Mouse (Mus musculus) heart, postnatal 10 days (tissue): ENCODE data around the gene Cd59a. TPM values are rescaled to one million over a fixed set of nuclear protein-coding genes. Genes with fewer than 3 reads are reported as not detected.
"Not testable (repeated sequence)": the region's sequence is repeated elsewhere in the genome, so short reads cannot be mapped to it uniquely, and the experiment has no call there.

Experiments used
- DNase-seq, 2 experiments: peaks; one replicate each; pipeline ENCODE4 v3.0.0; 2021
- intact Hi-C: fragments of 180-260 bp; cut with DNase I; formaldehyde crosslinking; loops from one replicate; pipeline ENCODE4 v1.15.1; 2025
- total RNA-seq, 2 experiments: library from RNA; stranded (reverse); gene quantifications; 2 replicates each; pipeline ENCODE4 v1.2.3; 2021

Cd59a gene
- 10 to 100 TPM; 33.9 to 35.6 TPM for total RNA-seq

GRCm38 (mm10) chr2:104095741-104096213, at the start of gene Cd59a:
Gene Cd59a (plus strand): TSS chr2:104095801.
- peak; percentile 88 to 90 for DNase-seq
- intact Hi-C loops, result loop anchor here (2.0 kb wide), 2 partner anchors 27 to 57 kb away; partner anchors contain the start of genes Cd59b and Gm10799

- intact Hi-C loops, result no loop called here
- DNase-seq, result no peak
Observed at GRCm38 (mm10) chr2:104058381-104058780, 37.2 kb upstream of the Cd59a start.

GRCm38 (mm10) chr2:104058954-104059353, 36.6 kb upstream of the Cd59a start:
- no peak for DNase-seq
- intact Hi-C loops, result no loop called here

- intact Hi-C loops, result no loop called here
- no peak for DNase-seq
Observed at GRCm38 (mm10) chr2:104059786-104060185, 35.8 kb upstream of the Cd59a start.

GRCm38 (mm10) chr2:104060996-104061395, 34.6 kb upstream of the Cd59a start:
- intact Hi-C loops, result no loop called here
- DNase-seq, result no peak

- intact Hi-C loops, result no loop called here
- no peak for DNase-seq
Observed at GRCm38 (mm10) chr2:104062665-104063064, 32.9 kb upstream of the Cd59a start.

- no peak for DNase-seq
- intact Hi-C loops, result no loop called here
Observed at GRCm38 (mm10) chr2:104064152-104064551, 31.4 kb upstream of the Cd59a start.

- intact Hi-C loops, DNase-seq: not testable (repeated sequence)
Observed at GRCm38 (mm10) chr2:104065526-104065925, 30.1 kb upstream of the Cd59a start, which contains the start of gene Gm10912. Gene Gm10912 (plus strand): TSS chr2:104065826.

- intact Hi-C loops, result loop anchor here (2.0 kb wide), 1 partner anchor 26 kb away; the partner anchor contains the start of gene Cd59a
- DNase-seq, result not testable (repeated sequence)
Observed at GRCm38 (mm10) chr2:104068450-104068849, 27.2 kb upstream of the Cd59a start, which contains the start of gene Gm10799. Gene Gm10799 (minus strand): TSS chr2:104068550.

GRCm38 (mm10) chr2:104069704-104070185, 25.9 kb upstream of the Cd59a start, which contains the start of gene Cd59b:
Gene Cd59b (plus strand): TSS chr2:104069849.
- intact Hi-C loops, result loop anchor here (2.0 kb wide), 1 partner anchor 25 kb away; the partner anchor contains the start of gene Cd59a
- DNase-seq, result peak; percentile 35 to 46

GRCm38 (mm10) chr2:104078285-104078684, 17.3 kb upstream of the Cd59a start:
- intact Hi-C loops, result not testable (repeated sequence)

GRCm38 (mm10) chr2:104081436-104082050, 14.1 kb upstream of the Cd59a start:
- intact Hi-C loops, result loop anchor here (5.0 kb wide), 1 partner anchor 41 kb away; the partner anchor contains the start of gene A930018P22Rik
- DNase-seq, result not testable (repeated sequence)

More at GRCm38 (mm10) chr2:104078285-104078684, 17.3 kb upstream of the Cd59a start:
- DNase-seq, result not testable (repeated sequence)

GRCm38 (mm10) chr2:104082474-104082873, 13.1 kb upstream of the Cd59a start:
- DNase-seq, result no peak
- intact Hi-C loops, result loop anchor here (5.0 kb wide), 1 partner anchor 40 kb away; the partner anchor contains the start of gene A930018P22Rik

- intact Hi-C loops, result loop anchor here (5.0 kb wide), 1 partner anchor 38 kb away; the partner anchor contains the start of gene A930018P22Rik
- not testable (repeated sequence) for DNase-seq
Observed at GRCm38 (mm10) chr2:104084027-104084426, 11.6 kb upstream of the Cd59a start.

- intact Hi-C loops, DNase-seq: not testable (repeated sequence)
Observed at GRCm38 (mm10) chr2:104087562-104087961, 8.0 kb upstream of the Cd59a start.

- intact Hi-C loops, result no loop called here
Observed at GRCm38 (mm10) chr2:104093305-104093704, 2.3 kb upstream of the Cd59a start.

GRCm38 (mm10) chr2:104096256-104096655, 655 bp downstream of the Cd59a start:
- no peak for DNase-seq
- intact Hi-C loops, result no loop called here

More at GRCm38 (mm10) chr2:104093305-104093704, 2.3 kb upstream of the Cd59a start:
- no peak for DNase-seq

- intact Hi-C loops, DNase-seq: not testable (repeated sequence)
Observed at GRCm38 (mm10) chr2:104096796-104097195, 1.2 kb downstream of the Cd59a start.

GRCm38 (mm10) chr2:104097396-104097795, 1.8 kb downstream of the Cd59a start:
- DNase-seq, intact Hi-C loops: not testable (repeated sequence)

GRCm38 (mm10) chr2:104098529-104099230, 3.1 kb downstream of the Cd59a start:
- no peak for DNase-seq
- intact Hi-C loops, result no loop called here

GRCm38 (mm10) chr2:104099231-104099585, 3.6 kb downstream of the Cd59a start:
- intact Hi-C loops, result no loop called here
- no peak for DNase-seq
